Mouse (Mus musculus) erythroblast, embryonic 14.5 days (primary cell): ENCODE results near the gene Qk.

Experiments
- GATA1 ChIP-seq: IDR thresholded peaks from 2 replicates; pipeline ENCODE4 v1.6.1; 2012; ENCODE audit warnings: low read length, inconsistent platforms, mixed read lengths
- TAL1 ChIP-seq: IDR thresholded peaks from 3 replicates; pipeline ENCODE4 v1.6.1; 2012; ENCODE audit warnings: low read length, inconsistent platforms, mixed read lengths

- no peak for TF ChIP-seq GATA1
- no peak for TF ChIP-seq TAL1
Measured at GRCm38 (mm10) chr17:10181761-10182160, 137.9 kb downstream of the Qk start.
